Mouse (Mus musculus): ENCODE data around the gene H2afy2.

DNA sequence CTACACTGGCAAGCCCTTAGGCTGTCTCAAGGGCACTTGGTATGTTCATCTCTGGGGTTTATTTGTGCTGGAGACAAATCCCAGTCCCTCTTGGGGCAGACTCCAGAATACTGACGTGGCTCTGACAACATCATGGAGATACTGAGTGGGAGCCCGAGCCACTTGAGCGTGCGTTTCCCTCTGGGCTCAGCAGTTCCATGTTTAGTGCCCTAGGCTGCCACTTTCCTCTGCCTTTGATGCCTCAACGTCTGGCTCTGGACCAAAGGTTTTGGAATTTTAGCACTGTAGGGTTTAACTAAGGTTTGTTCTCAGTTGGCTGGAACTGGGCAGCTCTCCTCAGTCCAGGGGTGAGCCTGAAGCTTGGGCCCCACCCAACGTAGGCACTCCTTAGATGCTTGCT is 60.7 kb downstream of the H2afy2 start:
- TF ChIP-seq POLR2A (IDR thresholded peaks at IDR 0.05; ENCODE audit: control insufficient read depth, extremely low read depth, insufficient read depth, low read length, poor library complexity) (no peak), CTCF (IDR thresholded peaks at IDR 0.05; ENCODE audit: borderline replicate concordance, control insufficient read depth, extremely low read depth, insufficient read depth, low read length, poor library complexity) (no peak)

All from thymus, adult 2 months (tissue).